Mouse (Mus musculus): ENCODE results near the gene Cmbl. TPM values are rescaled to one million over a fixed set of nuclear protein-coding genes. Genes with fewer than 3 reads are reported as not detected.

Cmbl gene
- total RNA-seq (2021): 10 to 100 TPM; 42.9 to 67.0 TPM
- long read RNA-seq, experiment 1, transcript Cmbl-201 (6 exons, 1,155 nt): major isoform, 69 of 89 reads
- long read RNA-seq, experiment 1, partial matches to known transcripts: 3 of 89 reads
- long read RNA-seq, experiment 1, other reads (novel, unspliced or antisense): 14 of 89 reads
- long read RNA-seq, experiment 2, transcript Cmbl-201 (6 exons, 1,155 nt): major isoform, 32 of 37 reads
- long read RNA-seq, experiment 2, partial matches to known transcripts: 2 of 37 reads
- long read RNA-seq, experiment 2, other reads (novel, unspliced or antisense): 3 of 37 reads

- no peak for DNase-seq (ENCODE audit: low spot score)
Observed at GRCm38 (mm10) chr15:31565184-31565583, at the start of gene Cmbl. Gene Cmbl (plus strand): TSS chr15:31565389.

- no peak for DNase-seq (ENCODE audit: low spot score)
Observed at GRCm38 (mm10) chr15:31517186-31517585, 48.0 kb upstream of the Cmbl start.

GRCm38 (mm10) chr15:31518371-31518770, 46.8 kb upstream of the Cmbl start:
- DNase-seq (ENCODE audit: low spot score): no peak

- DNase-seq (ENCODE audit: low spot score): no peak
Observed at GRCm38 (mm10) chr15:31519000-31519399, 46.2 kb upstream of the Cmbl start.

GRCm38 (mm10) chr15:31526463-31526862, 38.7 kb upstream of the Cmbl start:
- no peak for DNase-seq (ENCODE audit: low spot score)

- no peak for DNase-seq (ENCODE audit: low spot score)
Observed at GRCm38 (mm10) chr15:31528477-31528876, 36.7 kb upstream of the Cmbl start.

- no peak for DNase-seq (ENCODE audit: low spot score)
Observed at GRCm38 (mm10) chr15:31529103-31529502, 36.1 kb upstream of the Cmbl start.

GRCm38 (mm10) chr15:31529811-31530658, 35.2 kb upstream of the Cmbl start:
- peak; percentile 21 for DNase-seq (ENCODE audit: low spot score)

GRCm38 (mm10) chr15:31530659-31531445, 34.3 kb upstream of the Cmbl start, which contains the start of gene March6:
Gene March6 (minus strand): TSS chr15:31531053.
- peak; percentile 82 for DNase-seq (ENCODE audit: low spot score)

GRCm38 (mm10) chr15:31531446-31532330, 33.5 kb upstream of the Cmbl start:
- DNase-seq (ENCODE audit: low spot score): no peak

- DNase-seq (ENCODE audit: low spot score): no peak
Observed at GRCm38 (mm10) chr15:31532331-31533021, 32.7 kb upstream of the Cmbl start.

- no peak for DNase-seq (ENCODE audit: low spot score)
Observed at GRCm38 (mm10) chr15:31533529-31533928, 31.7 kb upstream of the Cmbl start.

GRCm38 (mm10) chr15:31534421-31535258, 30.5 kb upstream of the Cmbl start:
- DNase-seq (ENCODE audit: low spot score): no peak

- no peak for DNase-seq (ENCODE audit: low spot score)
Observed at GRCm38 (mm10) chr15:31535259-31535855, 29.8 kb upstream of the Cmbl start.

GRCm38 (mm10) chr15:31536051-31536737, 29.0 kb upstream of the Cmbl start:
- DNase-seq (ENCODE audit: low spot score): no peak

GRCm38 (mm10) chr15:31537706-31538105, 27.5 kb upstream of the Cmbl start:
- DNase-seq (ENCODE audit: low spot score): no peak

- DNase-seq (ENCODE audit: low spot score): no peak
Observed at GRCm38 (mm10) chr15:31538346-31538745, 26.8 kb upstream of the Cmbl start.

All from gastrocnemius, adult 18-20 months (tissue).